Mouse (Mus musculus): ENCODE results near the gene Rtbdn.

GRCm38 (mm10) chr8:84985684-84986378 lies 39.0 kb downstream of the Rtbdn start:
- TF ChIP-seq CTCF (IDR thresholded peaks at IDR 0.05; ENCODE audit: borderline replicate concordance, control insufficient read depth, extremely low read depth, insufficient read depth, low read length, poor library complexity) (no peak), POLR2A (IDR thresholded peaks at IDR 0.05; ENCODE audit: control insufficient read depth, extremely low read depth, insufficient read depth, low read length, poor library complexity) (no peak; the same call in 1 of the 2 replicates)

Measured in thymus, adult 2 months (tissue).